ENCODE assay signal across 9 mouse cellular contexts in genomic region chr13:46140006-46140405, GRCm38 (mm10).
"Had no signal": no experiment of that assay in that cellular context is flagged by ENCODE, and none has a peak within 500 bp of the region (broad histone marks: within the 10 kb centered on the region; RNA-seq: fewer than 3 reads in every experiment).

No protein-coding gene starts in this region.

- DNase-seq: kidney, adult 8-10 months; kidney, postnatal 25 days; liver; lung, adult 18-20 months; retina, postnatal 1 day; thymus, adult 18-20 months; thymus, postnatal 14 days had no signal

- ATAC-seq: intestine, postnatal 0 days; midbrain, embryonic 16.5 days had no signal
